Mouse (Mus musculus) heart, adult 9 months (tissue): ENCODE results near the gene Dtl.
A peak's percentile ranks its signal among the peaks of the same experiment; 100 is the strongest.

Experiments
- DNase-seq, 2 experiments: peaks; one replicate each; pipeline ENCODE4 v3.0.0; 2022; ENCODE audit warnings: low spot score in 2 of 2

Dtl gene

DNA sequence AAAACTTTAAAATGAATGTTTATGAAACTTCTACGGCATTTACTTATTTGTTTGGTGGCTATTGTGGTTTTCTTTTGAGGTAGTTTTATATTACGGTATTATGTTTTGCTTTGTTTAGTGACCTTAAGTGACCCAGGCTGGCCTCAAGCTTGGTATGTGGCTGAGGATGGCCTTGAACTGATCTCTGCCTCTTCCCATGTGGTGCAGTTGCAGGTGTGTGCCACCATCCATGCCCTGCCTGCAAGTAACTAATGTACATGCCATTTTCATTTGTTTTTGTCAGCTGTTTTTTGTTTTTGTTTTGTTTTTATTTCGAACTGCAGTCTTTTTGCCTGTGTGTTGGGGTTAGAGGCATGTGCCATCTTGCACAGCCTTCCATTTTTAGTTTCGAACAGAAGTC is 6.3 kb upstream of the Dtl start:
- no peak for DNase-seq

GRCm38 (mm10) chr1:191579524-191579923 is 4.2 kb upstream of the Dtl start:
- no peak for DNase-seq

DNA sequence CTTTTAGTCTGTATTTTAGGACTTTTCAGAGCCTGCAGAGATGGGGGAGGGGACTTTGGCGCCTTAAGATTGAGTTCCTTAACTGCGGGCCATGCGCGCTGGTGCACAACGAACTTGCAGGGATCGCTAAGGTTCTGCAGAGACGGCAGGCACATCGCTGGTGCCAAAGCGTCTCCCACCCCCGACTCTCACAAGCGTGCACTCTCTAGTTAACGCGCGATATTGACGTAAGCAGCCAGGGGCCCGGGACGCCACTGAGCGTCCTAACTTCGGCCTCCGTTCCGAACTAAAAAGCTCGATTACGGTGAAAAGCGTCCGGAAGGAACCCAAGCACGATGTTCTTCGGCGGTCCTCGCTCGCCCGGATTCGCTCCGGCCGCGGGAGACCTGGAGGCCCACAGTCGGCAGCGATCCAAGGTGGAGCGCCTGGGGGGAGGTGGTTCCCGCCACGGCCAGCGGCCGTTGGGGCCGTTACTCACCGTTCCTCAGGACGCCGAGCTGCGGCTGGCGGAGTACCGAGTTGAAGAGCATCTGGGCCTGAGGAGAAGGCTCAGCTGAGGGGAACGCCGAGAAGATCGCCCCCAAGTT is 380 bp downstream of the Dtl start:
- DNase-seq: peak in 1 of 2 experiments; percentile 8

- DNase-seq: no peak
Measured at GRCm38 (mm10) chr1:191573906-191574639, 1.3 kb downstream of the Dtl start.

DNA sequence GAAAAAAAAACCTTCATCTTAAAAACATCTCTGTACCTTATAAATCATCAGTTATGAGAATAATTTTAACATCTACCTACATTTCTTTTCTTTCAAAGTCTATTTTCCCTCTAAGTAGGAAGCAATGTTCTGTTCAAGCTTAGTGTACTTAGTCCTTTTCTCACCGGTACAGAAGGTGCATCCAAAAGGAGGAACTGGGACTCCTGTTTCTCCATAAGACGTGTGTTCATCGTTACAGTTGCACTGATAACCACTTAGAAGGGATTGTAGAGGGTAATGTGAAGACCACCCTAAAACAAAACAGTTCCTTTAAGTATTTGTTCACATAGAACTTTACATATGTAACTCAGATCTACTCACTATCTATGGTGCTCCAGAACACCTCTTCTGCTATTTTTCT is 4.9 kb downstream of the Dtl start:
- no peak for DNase-seq

DNA sequence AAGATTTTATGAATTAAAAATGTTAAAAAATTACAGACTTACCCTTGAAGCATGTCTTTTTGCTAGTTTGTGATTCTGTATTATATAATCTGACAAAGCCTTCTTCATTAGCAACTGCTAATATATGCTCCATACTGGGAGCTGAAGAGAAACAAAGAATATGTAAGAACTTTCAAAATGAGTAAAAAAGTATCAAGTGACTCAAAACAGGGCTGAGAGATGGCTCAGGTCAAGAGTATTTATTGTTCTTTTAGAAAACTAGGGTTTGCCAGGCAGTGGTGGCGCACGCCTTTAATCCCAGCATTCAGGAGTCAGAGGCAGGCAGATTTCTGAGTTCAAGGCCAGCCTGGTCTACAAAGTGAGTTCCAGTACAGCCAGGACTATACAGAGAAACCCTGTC is 5.7 kb downstream of the Dtl start:
- DNase-seq: no peak

- DNase-seq: peak in 1 of 2 experiments; percentile 15
Measured at GRCm38 (mm10) chr1:191567859-191568258, 7.5 kb downstream of the Dtl start.

GRCm38 (mm10) chr1:191562823-191563365 is 12.4 kb downstream of the Dtl start:
- peak in 1 of 2 experiments; percentile 54 for DNase-seq

DNA sequence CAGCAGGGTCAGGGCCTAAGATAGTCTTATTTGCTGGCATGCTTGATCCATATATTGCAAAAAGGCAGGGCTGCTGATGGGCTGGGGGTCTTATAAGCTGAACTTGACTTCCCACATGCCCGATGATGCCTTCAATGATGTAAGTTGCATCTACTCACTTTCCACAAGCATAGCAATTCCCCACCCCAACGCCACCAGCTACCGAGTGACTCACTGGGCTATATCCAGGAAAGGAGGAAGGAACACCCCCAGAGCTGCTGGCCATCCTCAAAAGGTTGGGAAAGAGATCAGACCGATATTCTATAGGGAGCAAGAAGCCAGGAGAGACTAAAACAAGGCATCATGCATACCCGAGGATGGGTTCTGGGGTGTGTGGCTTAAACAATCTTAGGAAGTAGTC is 15.6 kb downstream of the Dtl start:
- DNase-seq: no peak

- peak; percentile 25 to 55 for DNase-seq
Measured at GRCm38 (mm10) chr1:191557109-191557508, 18.2 kb downstream of the Dtl start.

GRCm38 (mm10) chr1:191550786-191551185 is 24.6 kb downstream of the Dtl start:
- DNase-seq: peak; percentile 25 to 32

- DNase-seq: no peak
Measured at GRCm38 (mm10) chr1:191543747-191544146, 31.6 kb downstream of the Dtl start.

DNA sequence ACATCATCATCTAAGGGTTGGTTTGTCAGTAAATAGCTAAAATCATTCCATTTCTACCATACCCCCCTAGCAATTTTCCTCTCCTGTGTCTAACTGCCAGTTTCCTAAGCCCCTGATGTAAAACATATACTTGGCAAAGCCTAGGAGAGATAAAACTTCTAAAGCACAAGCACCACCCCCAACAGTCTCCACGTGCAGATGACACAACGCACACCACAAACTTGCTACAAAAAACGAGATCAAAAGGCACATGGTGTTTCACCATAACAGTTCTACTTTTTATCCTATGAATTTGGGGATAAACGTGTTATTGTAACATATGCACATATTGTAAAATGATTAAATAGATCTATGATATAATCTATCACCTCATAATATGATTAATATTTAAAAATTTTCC is 33.7 kb downstream of the Dtl start:
- no peak for DNase-seq

- DNase-seq: no peak
Measured at GRCm38 (mm10) chr1:191541014-191541413, 34.3 kb downstream of the Dtl start.

DNA sequence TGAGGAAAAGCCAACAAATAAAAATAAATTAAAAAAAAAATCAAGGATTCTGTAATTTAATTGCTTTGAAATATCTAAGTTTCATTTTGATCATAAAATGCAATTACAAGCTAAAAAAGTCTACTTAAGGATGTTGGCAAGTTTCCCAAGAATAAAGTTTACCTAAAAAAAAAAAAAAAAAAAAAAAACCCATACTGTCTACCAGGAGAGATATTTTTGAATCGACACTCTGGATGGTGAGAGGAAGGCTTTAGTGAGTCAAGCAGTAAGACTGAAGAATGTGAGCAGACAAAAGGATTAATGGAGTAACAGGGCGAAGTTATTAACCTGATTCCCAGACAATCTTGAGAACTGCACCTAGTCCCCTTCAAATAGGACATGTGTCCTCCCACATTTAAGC is 35.0 kb downstream of the Dtl start:
- DNase-seq: no peak

DNA sequence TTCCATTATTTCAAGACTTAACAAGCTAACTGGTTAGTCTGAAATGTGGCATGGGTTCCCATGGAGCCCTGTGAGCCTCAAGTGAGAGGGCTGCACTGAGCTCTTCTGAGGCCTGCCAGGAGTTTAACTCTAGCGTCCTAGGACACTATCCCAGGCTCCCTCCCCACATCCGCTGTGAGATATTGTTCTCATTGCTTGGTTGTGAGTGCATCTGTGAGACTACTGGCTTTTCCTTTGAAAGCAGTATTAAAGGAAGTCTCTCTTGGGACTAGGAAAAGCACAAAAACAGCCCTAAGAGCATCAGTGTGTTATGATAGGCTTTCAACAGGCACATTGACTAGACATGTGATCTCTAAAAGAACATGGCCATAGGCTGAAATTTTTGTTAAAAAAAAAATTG is 40.4 kb downstream of the Dtl start:
- DNase-seq: peak; percentile 49 to 75

GRCm38 (mm10) chr1:191531023-191531422 is 44.3 kb downstream of the Dtl start:
- DNase-seq: no peak

- DNase-seq: peak; percentile 31 to 56
Measured at GRCm38 (mm10) chr1:191529406-191529805, 45.9 kb downstream of the Dtl start.

- DNase-seq: peak; percentile 50 to 60
Measured at GRCm38 (mm10) chr1:191527921-191528612, 47.3 kb downstream of the Dtl start.

GRCm38 (mm10) chr1:191527089-191527488 is 48.3 kb downstream of the Dtl start:
- no peak for DNase-seq

GRCm38 (mm10) chr1:191521395-191521794 is 53.9 kb downstream of the Dtl start:
- DNase-seq: peak in 1 of 2 experiments; percentile 31

GRCm38 (mm10) chr1:191520669-191521068 is 54.7 kb downstream of the Dtl start:
- DNase-seq: peak; percentile 32 to 39

- no peak for DNase-seq
Measured at GRCm38 (mm10) chr1:191520194-191520593, 55.1 kb downstream of the Dtl start.
